Mouse (Mus musculus) embryonic fibroblast, embryonic 13.5 days (primary cell): Measurements from ENCODE around the gene Pik3c2b.

ENCODE experiments used
- CTCF ChIP-seq: IDR thresholded peaks from 2 replicates; pipeline ENCODE4 v1.5.1; 2011; ENCODE audit warnings: mild to moderate bottlenecking, control low read depth, low read length, moderate library complexity, borderline replicate concordance; ENCODE audit not compliant: insufficient read depth
- POLR2A ChIP-seq: IDR thresholded peaks from 2 replicates; pipeline ENCODE4 v1.6.1; 2011; ENCODE audit warnings: low read depth, mild to moderate bottlenecking, control low read depth, low read length, moderate library complexity

DNA sequence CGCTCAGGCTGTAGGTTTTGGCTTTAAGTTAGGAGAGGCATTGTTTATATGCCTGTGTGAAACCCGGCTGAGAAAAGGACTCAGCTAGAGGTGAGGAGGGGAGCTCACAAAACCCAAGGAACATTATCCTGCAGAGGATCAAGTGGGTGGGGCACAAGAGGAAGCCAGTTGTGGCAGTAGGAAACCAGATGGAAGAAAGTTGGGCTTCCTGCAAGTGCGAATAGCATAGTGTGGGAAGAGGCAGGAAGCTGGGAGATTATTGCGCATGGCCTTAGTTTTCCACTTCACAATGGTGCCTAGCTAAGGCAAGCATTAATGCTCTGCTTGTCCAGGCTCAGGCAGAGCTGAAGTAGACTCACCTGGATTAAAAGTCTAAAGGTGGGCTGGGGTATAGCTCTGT lies 15.2 kb downstream of the Pik3c2b start:
- no peak for TF ChIP-seq CTCF
- TF ChIP-seq POLR2A = no peak
